Mouse (Mus musculus): ENCODE data around the gene Chp2. TPM values are rescaled to one million over a fixed set of nuclear protein-coding genes. Genes with fewer than 3 reads are reported as not detected.

Chp2 gene
- polyA plus RNA-seq (2015; fragmentation: Nextera tagmentation; extraction: Ambion mirVana), result 1.8 and 2.2 TPM in 2 replicates

DNA sequence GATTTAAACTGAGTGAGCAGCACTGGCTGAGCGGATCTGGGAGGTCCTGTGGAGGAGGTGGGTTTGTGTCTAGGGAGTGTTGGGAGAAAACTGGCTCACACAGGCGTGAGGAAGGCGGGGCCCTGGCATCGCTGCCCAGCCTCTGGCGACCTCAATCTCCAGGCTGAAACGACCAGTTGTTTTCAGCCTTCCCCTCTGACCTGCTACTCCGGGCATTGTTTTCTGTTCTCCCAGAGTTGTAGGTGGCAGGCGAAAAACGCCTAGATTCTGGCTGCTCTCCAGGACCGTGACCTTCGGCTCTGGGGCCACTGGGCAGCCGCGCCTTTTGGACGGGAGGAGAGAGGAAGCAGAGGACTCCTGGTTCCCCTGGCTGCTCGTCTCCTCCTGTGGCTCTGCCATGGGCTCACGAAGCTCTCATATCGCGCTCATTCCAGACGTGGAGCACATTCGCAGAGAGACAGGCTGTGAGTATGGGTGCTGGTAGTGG, at the start of gene Chp2:
TSS of gene Chp2 (plus strand) at position 182 of the 487 bp plus-strand sequence.
- no peak within 1 kb of the TSS for H3K27ac ChIP-seq
- no peaks in the 10 kb centered on the region for H3K27me3 ChIP-seq (replicated peaks)
- ATAC-seq (ENCODE audit: insufficient read depth, low FRiP score, low read depth), result peak; percentile 72
- H3K4me2 ChIP-seq, result peak within 1 kb of the TSS; percentile 46
- H3K9me3 ChIP-seq, result no peaks in the 10 kb centered on the region
- no peak within 1 kb of the TSS for H3K9ac ChIP-seq
- peaks cover 4% of the 10 kb centered on the region; the same call in 1 of the 2 replicates for H3K4me1 ChIP-seq
- WGBS, result 19% methylated on average over 20 of the region's 20 CpGs
- H3K4me3 ChIP-seq (replicated peaks), result peak within 1 kb of the TSS; percentile 14; the same call in 1 of the 2 replicates
- H3K36me3 ChIP-seq, result no peaks in the 10 kb centered on the region

DNA sequence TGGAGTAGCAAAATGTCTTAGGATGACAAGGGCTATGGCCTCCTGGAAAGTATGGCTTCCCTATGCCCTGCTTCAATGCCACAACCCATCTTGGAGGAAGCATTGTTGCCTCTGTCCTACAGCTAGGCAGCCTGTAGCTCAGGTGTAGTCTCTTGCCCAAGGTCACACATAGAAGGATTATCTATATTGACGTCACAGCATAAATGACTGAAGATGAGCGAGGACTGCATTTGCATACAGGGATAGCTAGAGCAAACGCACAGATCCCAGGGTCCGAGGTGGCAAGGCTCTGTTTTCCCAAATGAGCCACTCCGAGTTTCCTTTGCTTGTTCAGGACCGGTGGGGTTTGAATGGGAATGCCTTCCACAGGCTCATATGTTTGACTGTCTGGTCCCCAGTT, 48.6 kb upstream of the Chp2 start:
- H3K9me3 ChIP-seq, result no peaks in the 10 kb centered on the region
- no peak overlapping the region for H3K4me2 ChIP-seq
- no peak overlapping the region for H3K27ac ChIP-seq
- WGBS, result 84% methylated on average over 6 of the region's 6 CpGs
- H3K9ac ChIP-seq, result no peak overlapping the region
- peaks cover 37% of the 10 kb centered on the region for H3K36me3 ChIP-seq
- no peak overlapping the region for H3K4me3 ChIP-seq (replicated peaks)
- no peaks in the 10 kb centered on the region for H3K4me1 ChIP-seq
- no peaks in the 10 kb centered on the region for H3K27me3 ChIP-seq (replicated peaks)
- no peak for ATAC-seq (ENCODE audit: insufficient read depth, low FRiP score, low read depth)

DNA sequence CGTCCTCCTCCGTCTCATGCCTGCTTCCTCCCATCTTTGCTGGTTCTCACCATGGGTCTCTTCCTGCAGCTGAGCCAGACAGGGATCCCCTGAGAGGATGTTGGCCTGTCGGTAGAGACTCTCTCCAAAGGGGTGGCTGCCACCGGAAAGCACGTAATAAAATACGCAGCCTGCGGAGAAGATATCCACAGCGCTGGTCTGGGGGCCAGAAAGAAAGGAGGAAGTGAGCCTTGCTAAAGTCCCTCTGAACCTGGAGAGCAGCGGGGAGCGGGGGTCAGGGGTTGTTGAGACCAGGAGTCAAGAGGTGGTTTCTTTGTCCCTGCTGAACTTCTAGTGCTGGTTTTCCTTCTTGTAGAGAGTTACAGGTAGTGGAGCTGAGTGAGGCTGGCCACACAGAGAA, 47.7 kb upstream of the Chp2 start:
- Histone ChIP-seq H3K27me3 (replicated peaks) (no peaks in the 10 kb centered on the region), H3K9ac (no peak overlapping the region), H3K27ac (no peak overlapping the region), H3K9me3 (no peaks in the 10 kb centered on the region), H3K4me3 (replicated peaks) (no peak overlapping the region), H3K36me3 (peaks cover 29% of the 10 kb centered on the region), H3K4me2 (no peak overlapping the region), H3K4me1 (no peaks in the 10 kb centered on the region)
- ATAC-seq (ENCODE audit: insufficient read depth, low FRiP score, low read depth), result no peak
- WGBS, result 58% methylated on average over 10 of the region's 10 CpGs

DNA sequence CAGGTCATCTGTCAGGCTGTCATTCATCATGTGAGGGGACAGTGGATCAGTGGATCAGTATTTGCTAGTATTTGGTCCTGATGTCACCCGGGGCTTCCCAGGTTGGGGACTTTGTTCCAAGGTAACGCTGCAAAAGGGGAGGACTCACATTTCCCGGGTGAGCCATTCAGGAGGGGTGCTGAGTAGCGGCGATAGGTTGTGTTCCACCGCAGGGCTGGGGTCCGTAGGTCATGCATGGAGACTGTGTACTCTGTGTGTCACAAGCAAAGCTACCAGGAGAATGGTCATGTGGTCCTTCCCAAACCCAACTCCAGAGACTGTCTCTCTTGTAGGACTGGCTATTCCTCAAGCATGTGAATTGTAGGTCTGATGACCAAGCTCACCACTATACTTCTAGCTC, 38.6 kb upstream of the Chp2 start:
- no peak for ATAC-seq (ENCODE audit: insufficient read depth, low FRiP score, low read depth)
- H3K27me3 ChIP-seq (replicated peaks), result no peaks in the 10 kb centered on the region
- peaks cover under 1% of the 10 kb centered on the region; the same call in 1 of the 2 replicates for H3K4me1 ChIP-seq
- no peak overlapping the region for H3K4me2 ChIP-seq
- H3K4me3 ChIP-seq (replicated peaks), result no peak overlapping the region
- WGBS, result 91% methylated on average over 7 of the region's 7 CpGs
- H3K36me3 ChIP-seq, result no peaks in the 10 kb centered on the region
- H3K9me3 ChIP-seq, result no peaks in the 10 kb centered on the region
- no peak overlapping the region for H3K27ac ChIP-seq
- H3K9ac ChIP-seq, result no peak overlapping the region

DNA sequence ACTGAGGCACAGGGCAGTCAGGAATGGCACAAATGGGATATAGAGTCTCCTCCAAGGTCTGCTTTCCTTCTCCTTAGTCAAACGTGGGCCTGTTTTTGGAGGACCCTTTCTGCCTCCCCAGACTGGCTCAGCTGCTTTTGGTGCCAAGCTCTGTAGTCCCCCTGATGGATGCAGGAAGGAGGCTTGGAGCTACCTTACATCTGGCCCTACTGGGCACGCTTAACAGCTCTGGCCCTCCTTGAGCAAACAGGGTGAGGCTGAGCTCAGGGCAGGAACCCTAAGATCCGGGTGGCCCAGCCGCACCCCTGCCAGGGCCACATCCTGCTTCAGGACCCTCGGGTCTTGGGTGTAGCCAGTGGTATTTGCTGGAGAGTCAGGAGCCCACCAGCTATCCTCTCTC, 34.7 kb upstream of the Chp2 start:
- peak; percentile 85 for ATAC-seq (ENCODE audit: insufficient read depth, low FRiP score, low read depth)
- Histone ChIP-seq H3K9me3 (no peaks in the 10 kb centered on the region), H3K36me3 (no peaks in the 10 kb centered on the region), H3K9ac (no peak overlapping the region), H3K4me2 (peak overlapping the region; percentile 29), H3K27ac (peak overlapping the region; percentile 35; the same call in 1 of the 2 replicates), H3K4me1 (peaks cover 4% of the 10 kb centered on the region; the same call in 1 of the 2 replicates), H3K4me3 (replicated peaks) (peak overlapping the region; percentile 9; the same call in 1 of the 2 replicates), H3K27me3 (replicated peaks) (no peaks in the 10 kb centered on the region)
- WGBS, result 47% methylated on average over 5 of the region's 5 CpGs

DNA sequence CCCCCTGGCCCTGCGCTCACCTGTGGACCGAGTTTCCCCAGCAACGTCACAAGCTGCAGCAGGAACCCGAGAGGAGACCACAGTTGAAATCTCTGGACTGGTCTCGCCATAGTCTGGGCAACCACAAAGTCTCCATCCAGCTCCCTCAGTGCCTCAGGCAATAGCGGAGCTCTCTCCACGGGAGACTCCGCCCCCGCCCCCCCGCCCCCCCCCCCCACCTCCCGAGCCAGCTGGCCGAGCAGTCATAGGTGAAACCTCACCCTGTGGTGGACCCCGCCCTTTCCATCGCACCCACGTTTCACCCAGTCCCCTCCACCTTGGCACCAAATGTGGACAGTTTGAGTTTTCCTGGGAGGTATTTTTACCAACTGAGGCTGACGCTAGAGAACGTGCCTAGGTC, 33.3 kb upstream of the Chp2 start, which contains the start of gene Ern2:
TSS of gene Ern2 (minus strand) at position 165 of the 400 bp plus-strand sequence.
- peak within 1 kb of the TSS; percentile 28 for H3K4me3 ChIP-seq (replicated peaks)
- H3K27me3 ChIP-seq (replicated peaks), result no peaks in the 10 kb centered on the region
- no peaks in the 10 kb centered on the region for H3K36me3 ChIP-seq
- H3K27ac ChIP-seq, result peak within 1 kb of the TSS; percentile 40; the same call in 1 of the 2 replicates
- H3K9me3 ChIP-seq, result no peaks in the 10 kb centered on the region
- ATAC-seq (ENCODE audit: insufficient read depth, low FRiP score, low read depth), result peak; percentile 27; the same call in 1 of the 2 replicates
- H3K4me1 ChIP-seq, result peaks cover 4% of the 10 kb centered on the region; the same call in 1 of the 2 replicates
- no peak within 1 kb of the TSS for H3K9ac ChIP-seq
- peak within 1 kb of the TSS; percentile 27; the same call in 1 of the 2 replicates for H3K4me2 ChIP-seq
- 20% methylated on average over 16 of the region's 17 CpGs for WGBS

DNA sequence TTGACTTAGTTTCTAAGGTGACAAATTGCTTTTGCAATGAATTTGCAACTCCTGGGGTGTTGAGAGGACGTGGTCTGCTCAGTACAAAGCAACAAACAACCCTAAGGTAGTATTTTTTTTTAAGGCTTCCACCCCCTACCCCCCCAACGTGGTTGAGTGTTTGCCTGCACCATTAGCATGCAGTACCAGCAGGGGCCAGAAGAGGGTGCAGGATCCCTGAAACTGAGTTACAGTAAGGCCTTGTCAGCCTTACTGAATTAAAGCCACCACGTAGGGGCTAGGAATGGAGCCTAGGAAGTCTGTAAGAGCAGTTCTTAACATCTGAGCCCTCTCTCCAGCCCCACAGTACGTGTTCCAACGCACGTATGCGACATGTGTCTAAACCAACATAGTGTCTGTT, 29.8 kb upstream of the Chp2 start:
- Histone ChIP-seq H3K4me3 (replicated peaks) (no peak overlapping the region), H3K36me3 (no peaks in the 10 kb centered on the region), H3K4me2 (no peak overlapping the region), H3K27me3 (replicated peaks) (no peaks in the 10 kb centered on the region), H3K4me1 (peaks cover 4% of the 10 kb centered on the region; the same call in 1 of the 2 replicates), H3K27ac (no peak overlapping the region), H3K9ac (no peak overlapping the region), H3K9me3 (no peaks in the 10 kb centered on the region)
- WGBS, result 27% methylated on average over 7 of the region's 7 CpGs
- no peak for ATAC-seq (ENCODE audit: insufficient read depth, low FRiP score, low read depth)

DNA sequence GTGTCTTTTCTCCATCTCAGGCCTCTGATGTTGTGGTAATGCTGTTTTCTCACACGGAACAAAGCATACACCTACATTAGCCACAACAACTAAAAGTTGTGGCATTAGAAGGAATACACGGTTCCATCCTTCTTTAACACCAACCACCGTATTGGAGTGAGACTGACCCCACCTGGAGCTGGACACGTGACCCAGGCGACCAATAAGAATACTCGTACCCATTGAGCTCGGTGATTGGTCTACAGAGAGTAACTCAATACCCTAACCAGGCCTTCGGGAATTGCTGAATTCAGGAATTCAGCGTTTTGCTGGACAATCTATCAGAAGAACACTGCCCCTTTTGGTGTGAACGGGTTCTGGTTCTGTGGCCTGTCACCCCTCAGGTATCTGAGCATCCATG, 28.2 kb upstream of the Chp2 start:
- Histone ChIP-seq H3K4me2 (no peak overlapping the region), H3K27ac (no peak overlapping the region), H3K36me3 (no peaks in the 10 kb centered on the region), H3K9ac (no peak overlapping the region), H3K4me1 (no peaks in the 10 kb centered on the region), H3K9me3 (no peaks in the 10 kb centered on the region), H3K4me3 (replicated peaks) (no peak overlapping the region), H3K27me3 (replicated peaks) (no peaks in the 10 kb centered on the region)
- 59% methylated on average over 10 of the region's 10 CpGs for WGBS
- no peak for ATAC-seq (ENCODE audit: insufficient read depth, low FRiP score, low read depth)

DNA sequence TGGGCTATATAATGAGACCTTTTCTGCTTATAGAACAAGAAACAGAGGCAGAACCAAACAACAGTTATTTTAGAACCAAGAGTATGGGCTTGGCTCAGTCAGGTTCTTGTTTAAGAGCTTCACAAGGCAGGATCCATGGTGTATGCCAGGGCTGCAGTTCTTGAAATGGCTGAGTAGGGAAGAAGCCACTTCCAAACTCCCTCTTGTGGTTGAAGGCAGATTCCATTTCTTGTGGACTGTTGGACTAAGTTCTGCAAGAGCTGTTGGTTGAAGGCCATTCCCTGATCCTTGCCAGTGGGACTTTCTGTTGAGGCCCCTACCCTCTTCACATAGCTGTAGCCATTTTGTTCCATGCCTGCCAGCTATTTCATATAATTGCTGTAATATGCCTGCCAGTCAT, 25.4 kb upstream of the Chp2 start:
- Histone ChIP-seq H3K4me1 (no peaks in the 10 kb centered on the region), H3K9me3 (no peaks in the 10 kb centered on the region), H3K4me2 (no peak overlapping the region), H3K27me3 (replicated peaks) (no peaks in the 10 kb centered on the region), H3K4me3 (replicated peaks) (no peak overlapping the region), H3K9ac (no peak overlapping the region), H3K27ac (no peak overlapping the region), H3K36me3 (no peaks in the 10 kb centered on the region)
- ATAC-seq (ENCODE audit: insufficient read depth, low FRiP score, low read depth), result no peak

DNA sequence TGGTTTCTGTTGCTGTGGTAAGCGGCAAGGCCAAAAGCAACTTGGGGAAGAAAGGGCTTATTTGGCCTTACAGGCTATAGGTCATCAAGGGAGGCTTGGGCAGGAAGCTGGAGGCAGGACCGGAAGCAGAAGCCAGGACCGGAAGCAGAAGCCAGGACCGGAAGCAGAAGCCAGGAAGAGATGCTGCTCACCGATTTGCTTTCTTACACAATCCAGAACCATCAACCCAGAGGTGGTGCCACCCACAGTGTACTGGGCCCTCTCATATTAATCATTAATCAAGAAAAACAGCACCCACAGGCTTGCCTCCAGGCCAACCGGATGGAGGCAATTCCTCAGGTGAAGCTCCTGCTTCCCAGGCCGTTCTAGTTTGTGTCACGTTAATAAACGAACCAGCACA, 22.5 kb upstream of the Chp2 start:
- no peak for ATAC-seq (ENCODE audit: insufficient read depth, low FRiP score, low read depth)
- WGBS, result 82% methylated on average over 9 of the region's 9 CpGs
- H3K27me3 ChIP-seq (replicated peaks), result no peaks in the 10 kb centered on the region

DNA sequence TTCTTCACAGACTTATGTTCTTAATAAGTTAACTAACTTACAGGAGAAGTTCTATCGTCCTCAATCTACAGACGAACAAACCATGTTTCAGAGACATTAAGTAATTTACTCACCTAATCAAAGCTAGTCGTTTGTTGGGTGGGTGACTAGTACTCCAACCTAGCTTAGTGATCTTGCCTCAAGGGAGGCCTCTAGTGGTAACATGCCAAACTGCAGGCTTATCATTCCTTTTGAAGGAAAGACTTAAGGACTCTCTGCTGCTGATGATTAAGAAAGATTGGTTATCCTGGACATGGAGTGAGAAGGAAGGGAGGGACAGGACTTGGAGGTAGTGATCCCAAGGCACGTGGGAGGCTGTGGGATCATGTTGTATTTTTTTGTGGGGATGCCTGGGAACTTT, 22.0 kb upstream of the Chp2 start:
- Histone ChIP-seq H3K9ac (no peak overlapping the region), H3K4me2 (no peak overlapping the region), H3K27ac (no peak overlapping the region), H3K4me3 (replicated peaks) (no peak overlapping the region), H3K4me1 (no peaks in the 10 kb centered on the region), H3K36me3 (no peaks in the 10 kb centered on the region), H3K9me3 (no peaks in the 10 kb centered on the region), H3K27me3 (replicated peaks) (no peaks in the 10 kb centered on the region)
- ATAC-seq (ENCODE audit: insufficient read depth, low FRiP score, low read depth), result no peak
- WGBS, result 28% methylated on average over 4 of the region's 4 CpGs

More for the DNA sequence above, 22.5 kb upstream of the Chp2 start:
- no peaks in the 10 kb centered on the region for H3K36me3 ChIP-seq
- H3K4me1 ChIP-seq, result no peaks in the 10 kb centered on the region
- no peak overlapping the region for H3K4me2 ChIP-seq
- no peak overlapping the region for H3K27ac ChIP-seq
- no peaks in the 10 kb centered on the region for H3K9me3 ChIP-seq
- H3K4me3 ChIP-seq (replicated peaks), result no peak overlapping the region
- no peak overlapping the region for H3K9ac ChIP-seq

DNA sequence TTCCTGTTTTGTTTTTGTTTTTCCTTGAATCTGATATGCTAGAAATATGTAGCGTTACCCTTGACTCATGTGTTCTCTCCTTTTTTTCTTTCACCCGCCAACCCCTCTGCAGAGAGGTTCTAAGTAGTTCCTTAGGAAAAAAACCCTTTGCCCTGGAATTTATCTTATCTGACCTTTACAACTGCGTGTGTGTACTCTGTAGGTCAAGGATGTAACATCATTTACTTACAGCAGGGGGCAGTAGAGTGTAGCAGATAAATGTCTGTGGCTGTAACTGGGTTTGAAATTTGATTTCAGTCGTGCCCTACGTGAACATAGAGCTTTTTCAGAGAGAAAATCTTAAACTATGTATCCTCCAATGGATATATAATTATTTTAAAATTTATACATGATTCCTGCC, 20.0 kb upstream of the Chp2 start:
- Histone ChIP-seq H3K4me2 (no peak overlapping the region), H3K27ac (no peak overlapping the region), H3K27me3 (replicated peaks) (no peaks in the 10 kb centered on the region), H3K36me3 (no peaks in the 10 kb centered on the region), H3K4me1 (no peaks in the 10 kb centered on the region), H3K9me3 (no peaks in the 10 kb centered on the region), H3K4me3 (replicated peaks) (no peak overlapping the region), H3K9ac (no peak overlapping the region)
- no peak for ATAC-seq (ENCODE audit: insufficient read depth, low FRiP score, low read depth)
- WGBS, result 23% methylated on average over 5 of the region's 5 CpGs

DNA sequence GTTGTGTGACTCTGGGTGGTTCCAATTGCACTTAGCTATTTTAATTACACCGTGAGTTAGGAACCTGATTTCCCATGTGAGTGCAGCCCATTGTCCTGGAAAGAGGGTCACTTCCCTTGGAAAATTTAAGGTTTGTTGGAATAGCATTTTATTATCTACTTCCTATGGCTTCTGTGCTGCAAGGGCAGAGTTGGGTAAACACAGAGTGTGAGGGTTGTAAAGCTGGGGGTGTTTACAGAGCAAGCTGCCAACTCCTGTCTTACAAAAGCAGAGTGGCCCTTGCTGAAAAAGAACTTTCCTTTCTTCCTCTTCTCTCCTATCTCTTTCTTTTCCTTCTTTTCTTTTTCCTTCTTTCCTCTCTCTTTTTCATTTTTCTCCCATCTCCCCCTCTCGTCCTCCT, 15.4 kb upstream of the Chp2 start:
- no peak overlapping the region for H3K9ac ChIP-seq
- WGBS, result 42% methylated on average over 2 of the region's 2 CpGs
- H3K4me2 ChIP-seq, result no peak overlapping the region
- no peaks in the 10 kb centered on the region for H3K4me1 ChIP-seq
- no peaks in the 10 kb centered on the region for H3K27me3 ChIP-seq (replicated peaks)
- no peaks in the 10 kb centered on the region for H3K36me3 ChIP-seq
- peak; percentile 79 for ATAC-seq (ENCODE audit: insufficient read depth, low FRiP score, low read depth)
- H3K9me3 ChIP-seq, result no peaks in the 10 kb centered on the region
- no peak overlapping the region for H3K27ac ChIP-seq
- no peak overlapping the region for H3K4me3 ChIP-seq (replicated peaks)

Data from stomach, embryonic 15.5 days (tissue).